Mouse (Mus musculus): ENCODE data around the gene Rtl8b. TPM values are rescaled to one million over a fixed set of nuclear protein-coding genes. Genes with fewer than 3 reads are reported as not detected.
"Not testable (repeated sequence)": the region's sequence is repeated elsewhere in the genome, so short reads cannot be mapped to it uniquely, and the experiment has no call there.

Rtl8b gene
- polyA plus RNA-seq, 1 experiment from 2014 or later: 115 TPM

DNA sequence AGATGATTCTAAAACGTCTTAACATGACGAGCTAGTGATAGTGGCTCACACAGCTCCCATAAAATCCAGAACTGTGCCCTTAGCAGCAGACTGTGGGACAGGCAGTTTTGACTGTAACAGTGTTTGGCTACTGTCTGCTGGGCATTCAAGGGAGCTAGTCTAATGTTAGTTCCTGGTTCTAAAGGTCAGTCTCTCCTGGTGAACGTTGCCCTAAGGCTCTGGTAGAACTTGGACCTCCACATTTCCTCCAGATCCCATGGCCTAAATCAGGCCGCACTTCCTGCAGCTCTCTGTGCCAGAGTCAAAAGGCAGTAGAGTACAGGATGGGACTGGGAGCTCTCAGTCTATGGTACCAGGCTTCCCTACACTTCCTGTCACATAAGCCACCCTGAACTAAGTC lies 14.5 kb upstream of the Rtl8b start:
- not testable (repeated sequence) for H3K27me3 ChIP-seq (replicated peaks; ENCODE audit: control insufficient read depth, insufficient read depth, low read length); H3K4me1 ChIP-seq (ENCODE audit: control insufficient read depth, insufficient read depth, low read length); H3K36me3 ChIP-seq (ENCODE audit: control insufficient read depth, insufficient read depth, low read length); H3K27ac ChIP-seq (ENCODE audit: low read depth, low read length); H3K9ac ChIP-seq (ENCODE audit: low read length); DNase-seq (ENCODE audit: low spot score); H3K9me3 ChIP-seq (replicated peaks; ENCODE audit: control insufficient read depth, low read length); H3K4me2 ChIP-seq (ENCODE audit: low read length); H3K4me3 ChIP-seq (ENCODE audit: low read depth, low read length); ATAC-seq
- 72% methylated on average over 2 of the region's 4 CpGs for WGBS

DNA sequence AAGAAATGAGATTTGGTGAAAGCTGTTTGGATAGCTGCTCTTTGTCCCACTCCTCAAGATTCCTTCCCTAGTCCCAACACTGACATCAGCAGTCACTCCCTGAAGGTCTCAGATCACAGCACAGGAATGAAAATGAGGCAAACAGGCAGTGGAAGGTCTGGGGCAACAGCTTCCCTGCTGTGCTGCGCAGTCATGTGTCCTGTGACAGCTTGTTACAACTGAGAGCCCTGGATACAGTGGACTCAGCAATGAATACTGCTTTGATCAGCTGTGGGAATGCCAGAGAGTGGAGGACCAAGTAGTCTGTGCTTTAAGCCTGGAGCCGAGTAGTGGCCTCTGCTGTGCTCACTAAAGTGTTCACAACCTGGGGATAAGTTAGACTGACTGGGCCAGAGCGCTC lies 12.4 kb upstream of the Rtl8b start:
- H3K27me3 ChIP-seq (replicated peaks; ENCODE audit: control insufficient read depth, insufficient read depth, low read length); ATAC-seq; H3K4me2 ChIP-seq (ENCODE audit: low read length); H3K36me3 ChIP-seq (ENCODE audit: control insufficient read depth, insufficient read depth, low read length); H3K27ac ChIP-seq (ENCODE audit: low read depth, low read length); H3K9ac ChIP-seq (ENCODE audit: low read length); DNase-seq (ENCODE audit: low spot score); H3K9me3 ChIP-seq (replicated peaks; ENCODE audit: control insufficient read depth, low read length); H3K4me3 ChIP-seq (ENCODE audit: low read depth, low read length); H3K4me1 ChIP-seq (ENCODE audit: control insufficient read depth, insufficient read depth, low read length): not testable (repeated sequence)
- WGBS: 25% methylated on average over 1 of the region's 3 CpGs

DNA sequence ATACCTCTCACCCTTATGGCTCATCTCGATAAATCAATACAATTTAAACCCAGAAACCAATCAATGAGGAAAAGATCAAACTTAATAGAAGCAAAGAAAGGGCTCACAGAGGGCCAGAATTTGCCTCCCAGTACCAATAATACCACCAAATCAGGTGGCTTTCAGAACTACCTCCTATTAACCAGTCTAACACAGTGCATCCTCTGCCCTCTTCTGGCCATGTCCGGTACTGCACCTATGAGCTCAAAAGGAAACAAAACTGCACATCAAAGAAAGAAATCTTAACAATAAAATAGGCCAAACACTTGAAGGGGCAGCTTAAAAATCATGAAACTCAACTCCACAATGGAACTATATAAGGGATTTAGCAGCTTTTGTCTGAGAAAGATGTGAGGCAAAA lies 6.7 kb upstream of the Rtl8b start:
- not testable (repeated sequence) for H3K4me1 ChIP-seq (ENCODE audit: control insufficient read depth, insufficient read depth, low read length); H3K4me2 ChIP-seq (ENCODE audit: low read length); H3K9ac ChIP-seq (ENCODE audit: low read length); H3K27me3 ChIP-seq (replicated peaks; ENCODE audit: control insufficient read depth, insufficient read depth, low read length); H3K36me3 ChIP-seq (ENCODE audit: control insufficient read depth, insufficient read depth, low read length); H3K9me3 ChIP-seq (replicated peaks; ENCODE audit: control insufficient read depth, low read length); H3K4me3 ChIP-seq (ENCODE audit: low read depth, low read length); DNase-seq (ENCODE audit: low spot score); H3K27ac ChIP-seq (ENCODE audit: low read depth, low read length)
- 50% methylated on average over 2 of the region's 2 CpGs for WGBS
- peak; percentile 67 for ATAC-seq

DNA sequence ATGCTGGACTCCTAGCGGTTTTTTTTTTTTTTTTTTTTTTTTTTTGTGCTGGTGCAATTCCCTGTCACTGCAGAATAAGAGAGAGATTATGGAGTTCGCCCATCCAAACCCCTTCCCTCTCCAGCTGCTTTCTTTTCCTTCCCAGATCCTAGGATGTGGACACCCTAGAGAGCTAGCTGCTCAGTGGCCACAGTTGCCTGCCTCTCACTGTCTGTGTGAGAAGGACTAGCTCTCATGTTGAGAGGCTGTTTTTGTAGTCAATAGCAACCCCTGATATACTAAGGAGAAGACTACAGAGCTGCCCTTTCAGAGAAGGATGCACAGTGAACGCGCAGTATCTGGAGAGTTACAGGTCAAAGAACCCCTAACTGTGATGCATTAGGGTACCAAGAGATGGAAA lies 488 bp upstream of the Rtl8b start:
- H3K9ac ChIP-seq (ENCODE audit: low read length): peak overlapping the region; percentile 41; the same call in 1 of the 2 replicates
- H3K9me3 ChIP-seq (replicated peaks; ENCODE audit: control insufficient read depth, low read length); H3K36me3 ChIP-seq (ENCODE audit: control insufficient read depth, insufficient read depth, low read length); H3K4me1 ChIP-seq (ENCODE audit: control insufficient read depth, insufficient read depth, low read length); DNase-seq (ENCODE audit: low spot score); H3K27me3 ChIP-seq (replicated peaks; ENCODE audit: control insufficient read depth, insufficient read depth, low read length): not testable (repeated sequence)
- H3K27ac ChIP-seq (ENCODE audit: low read depth, low read length): peak overlapping the region; percentile 65; the same call in 1 of the 2 replicates
- 23% methylated on average over 4 of the region's 4 CpGs for WGBS
- H3K4me3 ChIP-seq (ENCODE audit: low read depth, low read length): peak overlapping the region; percentile 27
- peak; percentile 53 for ATAC-seq
- H3K4me2 ChIP-seq (ENCODE audit: low read length): peak overlapping the region; percentile 38

DNA sequence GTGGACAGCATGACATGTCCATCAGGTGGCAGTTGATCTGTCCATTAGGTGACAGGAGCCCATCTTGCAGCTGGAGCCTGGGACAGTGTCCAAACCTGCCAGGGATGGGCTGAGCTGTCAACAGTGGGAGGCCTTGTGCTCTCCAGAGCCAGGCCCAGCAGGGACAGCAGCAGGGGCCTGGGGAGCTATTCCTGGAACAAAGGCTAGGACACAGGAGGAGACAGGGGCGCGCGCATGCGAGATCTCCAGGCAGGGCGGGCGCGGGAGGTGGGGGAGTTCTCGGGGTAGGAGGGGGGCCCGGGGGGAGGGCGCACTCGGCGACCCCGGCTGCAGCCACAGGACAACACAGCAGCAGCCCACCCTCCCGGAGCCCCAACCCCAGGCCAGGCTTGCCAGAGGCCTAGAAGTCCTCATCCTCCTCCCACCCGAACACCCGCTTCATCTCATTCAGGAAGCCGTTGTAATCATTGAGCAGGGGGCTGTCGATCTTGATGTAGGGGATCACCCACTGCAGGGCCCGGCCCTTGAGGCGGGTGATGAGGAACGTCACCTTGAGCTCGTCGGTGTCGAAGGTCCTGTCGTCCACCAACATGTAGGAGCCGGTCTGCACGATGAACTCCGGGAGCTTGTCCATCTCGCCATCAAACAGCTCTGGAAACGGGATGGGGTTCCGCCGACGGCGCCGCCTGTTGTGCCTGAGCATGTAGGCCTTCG lies 494 bp downstream of the Rtl8b start:
- not testable (repeated sequence) for H3K27ac ChIP-seq (ENCODE audit: low read depth, low read length); H3K27me3 ChIP-seq (replicated peaks; ENCODE audit: control insufficient read depth, insufficient read depth, low read length); H3K4me1 ChIP-seq (ENCODE audit: control insufficient read depth, insufficient read depth, low read length); DNase-seq (ENCODE audit: low spot score); H3K9ac ChIP-seq (ENCODE audit: low read length); H3K9me3 ChIP-seq (replicated peaks; ENCODE audit: control insufficient read depth, low read length); H3K36me3 ChIP-seq (ENCODE audit: control insufficient read depth, insufficient read depth, low read length)
- peak overlapping the region; percentile 27 for H3K4me3 ChIP-seq (ENCODE audit: low read depth, low read length)
- peak; percentile 48 for ATAC-seq
- WGBS: no CpG with 5 or more reads among the region's 36 CpGs
- peak overlapping the region; percentile 37; the same call in 1 of the 2 replicates for H3K4me2 ChIP-seq (ENCODE audit: low read length)

DNA sequence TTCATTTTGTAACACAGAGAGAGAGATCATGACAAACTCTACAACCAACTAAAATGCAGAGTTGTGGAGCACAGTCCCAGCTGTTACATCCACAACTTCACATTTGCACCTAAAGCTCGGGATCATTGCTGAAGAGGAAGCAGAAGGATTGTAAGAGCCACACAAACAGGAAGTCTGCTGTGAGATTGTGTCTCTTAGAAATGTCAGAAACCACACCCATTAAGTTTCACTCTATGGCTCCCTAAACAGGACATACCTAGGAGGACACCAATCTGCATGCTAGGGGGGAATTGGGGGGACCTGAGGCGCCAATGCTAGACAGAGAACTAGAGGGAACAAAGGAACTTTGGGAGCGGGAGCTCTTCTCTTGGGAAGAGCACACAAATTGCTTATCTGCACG lies 17.3 kb downstream of the Rtl8b start:
- not testable (repeated sequence) for H3K27me3 ChIP-seq (replicated peaks; ENCODE audit: control insufficient read depth, insufficient read depth, low read length); H3K9ac ChIP-seq (ENCODE audit: low read length); H3K4me3 ChIP-seq (ENCODE audit: low read depth, low read length); H3K36me3 ChIP-seq (ENCODE audit: control insufficient read depth, insufficient read depth, low read length); H3K4me2 ChIP-seq (ENCODE audit: low read length); ATAC-seq; H3K27ac ChIP-seq (ENCODE audit: low read depth, low read length); H3K4me1 ChIP-seq (ENCODE audit: control insufficient read depth, insufficient read depth, low read length); DNase-seq (ENCODE audit: low spot score); H3K9me3 ChIP-seq (replicated peaks; ENCODE audit: control insufficient read depth, low read length)
- 66% methylated on average over 4 of the region's 4 CpGs for WGBS

DNA sequence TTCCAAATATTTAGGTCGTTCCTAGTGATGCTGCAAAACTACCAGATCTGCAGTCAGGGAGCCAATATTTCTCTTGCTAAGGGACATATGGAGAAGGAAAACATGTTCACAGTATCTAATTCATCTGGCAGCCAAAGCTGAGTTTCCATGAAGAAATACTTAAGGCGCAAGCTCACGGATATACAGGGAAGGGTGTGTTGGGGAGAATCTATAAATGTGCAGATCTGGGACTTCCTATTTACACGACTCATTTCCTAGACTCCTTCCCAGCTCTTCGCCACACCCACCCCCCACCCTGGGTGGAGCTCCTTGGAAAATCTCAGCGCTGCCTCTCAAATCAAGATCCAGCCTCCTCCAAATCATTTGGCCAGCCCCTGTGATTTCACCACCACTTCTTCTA lies 24.3 kb downstream of the Rtl8b start:
- DNase-seq (ENCODE audit: low spot score): peak; percentile 1
- WGBS: 81% methylated on average over 6 of the region's 6 CpGs
- Histone ChIP-seq H3K4me3 (ENCODE audit: low read depth, low read length) (no peak overlapping the region), H3K9ac (ENCODE audit: low read length) (no peak overlapping the region), H3K27me3 (replicated peaks; ENCODE audit: control insufficient read depth, insufficient read depth, low read length) (no peaks in the 10 kb centered on the region), H3K4me2 (ENCODE audit: low read length) (no peak overlapping the region), H3K36me3 (ENCODE audit: control insufficient read depth, insufficient read depth, low read length) (no peaks in the 10 kb centered on the region), H3K27ac (ENCODE audit: low read depth, low read length) (no peak overlapping the region), H3K4me1 (ENCODE audit: control insufficient read depth, insufficient read depth, low read length) (no peaks in the 10 kb centered on the region), H3K9me3 (replicated peaks; ENCODE audit: control insufficient read depth, low read length) (no peaks in the 10 kb centered on the region)
- no peak for ATAC-seq

DNA sequence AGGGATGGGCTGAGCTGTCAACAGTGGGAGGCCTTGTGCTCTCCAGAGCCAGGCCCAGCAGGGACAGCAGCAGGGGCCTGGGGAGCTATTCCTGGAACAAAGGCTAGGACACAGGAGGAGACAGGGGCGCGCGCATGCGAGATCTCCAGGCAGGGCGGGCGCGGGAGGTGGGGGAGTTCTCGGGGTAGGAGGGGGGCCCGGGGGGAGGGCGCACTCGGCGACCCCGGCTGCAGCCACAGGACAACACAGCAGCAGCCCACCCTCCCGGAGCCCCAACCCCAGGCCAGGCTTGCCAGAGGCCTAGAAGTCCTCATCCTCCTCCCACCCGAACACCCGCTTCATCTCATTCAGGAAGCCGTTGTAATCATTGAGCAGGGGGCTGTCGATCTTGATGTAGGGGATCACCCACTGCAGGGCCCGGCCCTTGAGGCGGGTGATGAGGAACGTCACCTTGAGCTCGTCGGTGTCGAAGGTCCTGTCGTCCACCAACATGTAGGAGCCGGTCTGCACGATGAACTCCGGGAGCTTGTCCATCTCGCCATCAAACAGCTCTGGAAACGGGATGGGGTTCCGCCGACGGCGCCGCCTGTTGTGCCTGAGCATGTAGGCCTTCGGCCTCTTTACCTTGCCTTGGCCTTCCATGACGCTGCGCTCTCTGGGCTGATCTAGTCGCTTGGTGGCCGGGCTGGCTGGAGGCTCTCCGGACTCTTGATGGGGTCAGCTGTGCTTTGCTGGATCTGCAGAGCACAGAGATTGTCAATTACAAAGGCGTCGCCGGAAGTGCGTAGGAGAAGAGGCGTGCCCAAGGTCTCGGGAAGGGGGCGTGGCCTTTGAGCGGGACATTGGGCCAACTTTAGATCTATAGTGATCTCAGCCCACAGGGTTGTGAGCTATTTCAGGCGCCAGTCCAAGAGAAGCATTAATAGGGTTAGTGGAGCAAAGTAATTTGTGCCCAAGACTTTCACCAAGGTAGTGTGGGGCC lies 26.9 kb downstream of the Rtl8b start, which contains the start of gene Rtl8a:
TSS of gene Rtl8a (minus strand) at position 703 of the 982 bp plus-strand sequence.
- peak within 1 kb of the TSS; percentile 35; the same call in 1 of the 2 replicates for H3K9ac ChIP-seq (ENCODE audit: low read length)
- not testable (repeated sequence) for H3K9me3 ChIP-seq (replicated peaks; ENCODE audit: control insufficient read depth, low read length)
- whole genome bisulfite sequencing: 25% methylated on average over 11 of the region's 50 CpGs

More for the DNA sequence above, 26.9 kb downstream of the Rtl8b start, which contains the start of gene Rtl8a:
- H3K27me3 ChIP-seq (replicated peaks; ENCODE audit: control insufficient read depth, insufficient read depth, low read length); H3K27ac ChIP-seq (ENCODE audit: low read depth, low read length); H3K4me1 ChIP-seq (ENCODE audit: control insufficient read depth, insufficient read depth, low read length); H3K36me3 ChIP-seq (ENCODE audit: control insufficient read depth, insufficient read depth, low read length): not testable (repeated sequence)
- Histone ChIP-seq H3K4me3 (ENCODE audit: low read depth, low read length) (peak within 1 kb of the TSS; percentile 24; the same call in 1 of the 2 replicates), H3K4me2 (ENCODE audit: low read length) (peak within 1 kb of the TSS; percentile 41)
- DNase-seq (ENCODE audit: low spot score): peak; percentile 89
- ATAC-seq: peak; percentile 95

Measured in forebrain, embryonic 14.5 days (tissue).